Mouse (Mus musculus) stomach, postnatal 0 days (tissue): ENCODE data around the gene Rhof.

ENCODE experiments used
- CTCF ChIP-seq: IDR thresholded peaks from 2 replicates; pipeline ENCODE4 v1.5.1; 2016; ENCODE audit warnings: antibody characterized with exemption, low read depth, mild to moderate bottlenecking, moderate library complexity
- EP300 ChIP-seq: optimal IDR thresholded peaks from 2 replicates; pipeline ENCODE3; 2016; ENCODE audit warnings: antibody characterized with exemption

- TF ChIP-seq EP300 (peak; percentile 68), CTCF (0 out of 2 replicates have a peak, but pooled peaks have one; percentile 9)
Measured at GRCm38 (mm10) chr5:123138953-123139721, 6.6 kb upstream of the Rhof start.
